Mouse (Mus musculus): ENCODE data around the gene Sema5b. TPM values are rescaled to one million over a fixed set of nuclear protein-coding genes. Genes with fewer than 3 reads are reported as not detected.

Gene Sema5b
- polyA plus RNA-seq, 1 experiment from 2014 or later = 2.7 TPM

DNA sequence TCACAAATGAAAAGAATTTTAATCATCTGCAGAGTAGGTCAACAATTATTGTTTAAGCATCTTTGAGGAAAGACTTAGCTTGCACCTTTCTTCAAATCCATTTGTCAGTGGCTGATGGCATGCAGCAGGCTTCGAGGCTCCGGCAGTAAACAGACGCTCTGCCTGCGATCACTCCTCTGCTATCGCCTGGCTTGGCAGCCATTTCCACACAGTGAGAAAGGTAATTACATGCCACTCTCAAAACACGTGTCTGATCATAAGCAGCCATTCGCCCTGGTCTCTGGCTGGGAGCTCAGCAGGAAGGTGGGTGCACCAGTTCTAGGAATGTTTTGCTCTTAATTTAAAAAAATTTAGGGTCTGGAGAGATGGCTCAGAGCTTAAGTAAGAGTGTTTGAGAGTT, 170.1 kb downstream of the Sema5b start:
- H3K4me1 ChIP-seq (ENCODE audit: insufficient read depth) = no peaks in the 10 kb centered on the region
- H3K9ac ChIP-seq = no peak overlapping the region
- WGBS = 38% methylated on average over 7 of the region's 7 CpGs
- no peaks in the 10 kb centered on the region for H3K9me3 ChIP-seq (ENCODE audit: low read depth, low read length)
- H3K36me3 ChIP-seq (ENCODE audit: insufficient read depth) = no peaks in the 10 kb centered on the region
- no peak overlapping the region for H3K4me2 ChIP-seq
- H3K27me3 ChIP-seq (ENCODE audit: insufficient read depth, low read length) = no peaks in the 10 kb centered on the region
- DNase-seq (no peak), ATAC-seq (ENCODE audit: insufficient read depth) (no peak)
- no peak for TF ChIP-seq CTCF (IDR thresholded peaks at IDR 0.05; ENCODE audit: low read depth)
- H3K27ac ChIP-seq (ENCODE audit: low read depth) = no peak overlapping the region
- H3K4me3 ChIP-seq (ENCODE audit: low read depth, low read length) = no peak overlapping the region

DNA sequence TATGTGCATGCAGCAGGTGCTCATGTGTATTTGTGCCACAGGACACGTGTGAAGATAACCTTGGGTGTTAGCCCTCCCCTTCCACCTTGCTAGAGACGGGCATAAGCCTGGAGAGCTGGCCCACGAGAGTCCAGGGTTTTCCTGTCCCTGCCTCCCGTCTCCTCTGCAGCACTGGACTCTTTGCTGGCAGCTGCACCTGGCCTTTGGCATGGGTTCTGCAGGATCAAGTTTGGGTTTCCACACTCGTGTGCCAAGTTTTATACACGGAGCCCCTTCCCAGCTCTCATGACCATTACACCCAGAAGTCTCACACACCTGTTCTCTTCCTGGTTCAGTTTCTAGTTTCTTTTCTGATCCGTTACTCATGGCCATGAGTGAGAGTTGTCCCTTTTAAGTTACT, 172.7 kb downstream of the Sema5b start:
- peaks cover 1% of the 10 kb centered on the region; the same call in 1 of the 2 replicates for H3K36me3 ChIP-seq (ENCODE audit: insufficient read depth)
- TF ChIP-seq CTCF (IDR thresholded peaks at IDR 0.05; ENCODE audit: low read depth) = no peak
- ATAC-seq (ENCODE audit: insufficient read depth) = no peak
- no peak overlapping the region for H3K4me3 ChIP-seq (ENCODE audit: low read depth, low read length)
- DNase-seq = no peak
- no peak overlapping the region for H3K27ac ChIP-seq (ENCODE audit: low read depth)
- no peak overlapping the region for H3K4me2 ChIP-seq
- no peaks in the 10 kb centered on the region for H3K9me3 ChIP-seq (ENCODE audit: low read depth, low read length)
- no peak overlapping the region for H3K9ac ChIP-seq
- no peaks in the 10 kb centered on the region for H3K27me3 ChIP-seq (ENCODE audit: insufficient read depth, low read length)
- H3K4me1 ChIP-seq (ENCODE audit: insufficient read depth) = no peaks in the 10 kb centered on the region
- 69% methylated on average over 7 of the region's 7 CpGs for WGBS

Other genes starting within 250 kb of the Sema5b start
- gene Sec22a, start 177.2 kb upstream of the Sema5b start, polyA plus RNA-seq (2014; fragmentation: Nextera tagmentation; extraction: Ambion mirVana) = 45.8 and 52.1 TPM in 2 replicates
- 16.5 and 18.4 TPM in 2 replicates for gene Pdia5, start 50.3 kb upstream of the Sema5b start, polyA plus RNA-seq (2014; fragmentation: Nextera tagmentation; extraction: Ambion mirVana)
- 16.0 and 16.5 TPM in 2 replicates for gene Dirc2, start 228.2 kb downstream of the Sema5b start, polyA plus RNA-seq (2014; fragmentation: Nextera tagmentation; extraction: Ambion mirVana)
- 16.0 and 16.4 TPM in 2 replicates for gene Hspbap1, start 229.2 kb downstream of the Sema5b start, polyA plus RNA-seq (2014; fragmentation: Nextera tagmentation; extraction: Ambion mirVana)